Mouse (Mus musculus): ENCODE measurements around the gene Fbxw7.

DNA sequence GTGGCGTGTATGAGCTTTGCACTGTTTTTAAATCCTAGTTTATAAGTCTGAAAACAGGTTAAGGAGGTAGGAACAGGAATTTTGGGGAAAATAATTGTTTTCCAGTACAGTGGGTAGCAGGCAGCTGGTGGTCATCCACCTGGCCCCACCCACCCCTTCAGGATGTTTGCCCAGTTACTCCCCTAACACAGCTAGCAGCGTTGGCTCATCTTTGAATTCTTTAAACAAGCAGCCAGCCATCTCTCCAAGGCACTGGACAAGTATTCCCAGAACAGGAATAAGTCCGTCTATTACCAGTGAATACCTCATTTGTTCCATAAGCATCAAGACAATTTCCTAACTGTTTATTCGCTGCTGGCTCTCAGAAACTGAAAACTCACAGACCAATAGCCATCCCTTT lies 39.5 kb upstream of the Fbxw7 start:
- TF ChIP-seq POLR2A (IDR thresholded peaks at IDR 0.05; ENCODE audit: insufficient read length, low read depth) (no peak), USF1 (IDR thresholded peaks at IDR 0.05; ENCODE audit: low read depth) (no peak), TCF12 (IDR thresholded peaks at IDR 0.05; ENCODE audit: insufficient read depth, poor library complexity, severe bottlenecking) (no peak)
